ENCODE assay signal across 11 mouse cellular contexts in genomic region chr8:70648164-70648442, GRCm38 (mm10). TPM values are rescaled to one million over a fixed set of nuclear protein-coding genes. Genes with fewer than 3 reads are reported as not detected.
DNase-seq lines count a peak whose midpoint lies in the region; ATAC-seq and TF ChIP-seq lines count a peak whose summit lies in the region.
"Had no signal": no experiment of that assay in that cellular context is flagged by ENCODE, and none has a peak within 500 bp of the region (broad histone marks: within the 10 kb centered on the region; RNA-seq: fewer than 3 reads in every experiment).

No protein-coding gene starts in this region.

- WGBS in heart, postnatal 0 days, result 25% methylated on average over 1 of the region's 1 CpGs
- 26% methylated on average over 1 of the region's 1 CpGs for WGBS in embryonic facial prominence, embryonic 12.5 days
- 18% methylated on average over 1 of the region's 1 CpGs for WGBS in liver, embryonic 14.5 days (ENCODE audit: insufficient replicate concordance)
- 60% methylated on average over 1 of the region's 1 CpGs for WGBS in forebrain, embryonic 11.5 days

- TF ChIP-seq CTCF in heart, postnatal 0 days (IDR thresholded peaks at IDR 0.05; ENCODE audit: low read depth), result no peak
- TF ChIP-seq CTCF in ES-Bruce4 (IDR thresholded peaks at IDR 0.05; ENCODE audit: low read depth, low read length), result no peak
- no peak for TF ChIP-seq CTCF in liver, embryonic 14.5 days (IDR thresholded peaks at IDR 0.05; ENCODE audit: low read depth)

- DNase-seq in heart, postnatal 0 days (ENCODE audit: low spot score), result no peak
- DNase-seq in heart, adult 18-20 months, result no peak
- DNase-seq in liver, embryonic 14.5 days (ENCODE audit: low read depth in 3 of 3, low spot score in 3 of 3), result no peak
- DNase-seq in cerebellum, adult 18-20 months, result no peak
- no peak for DNase-seq in forebrain, embryonic 11.5 days (ENCODE audit: low spot score)
- DNase-seq: adrenal gland, postnatal 25 days; cerebellum, postnatal 36 days had no signal

- H3K4me3 ChIP-seq in heart, postnatal 0 days (ENCODE audit: low read depth, low read length), result no peak overlapping the region
- no peak overlapping the region for H3K4me3 ChIP-seq in ES-Bruce4 (ENCODE audit: low read depth, low read length)
- no peak overlapping the region for H3K4me3 ChIP-seq in embryonic facial prominence, embryonic 12.5 days
- H3K4me3 ChIP-seq in liver, embryonic 14.5 days (ENCODE audit: insufficient read depth in 1 of 2, low read depth in 2 of 2, low read length in 2 of 2), result no peak overlapping the region
- no peak overlapping the region for H3K4me3 ChIP-seq in forebrain, embryonic 11.5 days (ENCODE audit: low read depth, low read length)

- H3K27ac ChIP-seq in heart, postnatal 0 days (ENCODE audit: low read depth), result peak overlapping the region; percentile 85
- H3K27ac ChIP-seq in ES-Bruce4 (ENCODE audit: insufficient read depth, low read length), result peak overlapping the region; percentile 73
- H3K27ac ChIP-seq in embryonic facial prominence, embryonic 12.5 days, result peak overlapping the region; percentile 52; the same call in 1 of the 2 replicates
- H3K27ac ChIP-seq in liver, embryonic 14.5 days, result no peak overlapping the region
- no peak overlapping the region for H3K27ac ChIP-seq in forebrain, embryonic 11.5 days (ENCODE audit: low read depth, low read length)

- H3K9me3 ChIP-seq in heart, postnatal 0 days (replicated peaks; ENCODE audit: control insufficient read depth, low read length), result no peaks in the 10 kb centered on the region
- no peaks in the 10 kb centered on the region for H3K9me3 ChIP-seq in ES-Bruce4 (replicated peaks; ENCODE audit: control insufficient read depth, insufficient read depth, low read length, poor library complexity, severe bottlenecking)
- no peaks in the 10 kb centered on the region for H3K9me3 ChIP-seq in embryonic facial prominence, embryonic 12.5 days
- H3K9me3 ChIP-seq in liver, embryonic 14.5 days (ENCODE audit: control insufficient read depth, low read length), result no peaks in the 10 kb centered on the region
- H3K9me3 ChIP-seq in forebrain, embryonic 11.5 days (ENCODE audit: control insufficient read depth, low read length), result no peaks in the 10 kb centered on the region

- H3K4me1 ChIP-seq in heart, postnatal 0 days (ENCODE audit: control insufficient read depth, insufficient read depth), result peaks cover 48% of the 10 kb centered on the region
- H3K4me1 ChIP-seq in ES-Bruce4 (ENCODE audit: control insufficient read depth, insufficient read depth, low read length), result peaks cover 30% of the 10 kb centered on the region
- H3K4me1 ChIP-seq in embryonic facial prominence, embryonic 12.5 days, result peaks cover 15% of the 10 kb centered on the region
- H3K4me1 ChIP-seq in liver, embryonic 14.5 days (replicated peaks; ENCODE audit: control insufficient read depth in 2 of 2, insufficient read depth in 2 of 2, low read length in 1 of 2), result peaks cover 6 to 10% of the 10 kb centered on the region in 2 experiments; a peak in 2 of 4 replicates
- no peaks in the 10 kb centered on the region for H3K4me1 ChIP-seq in forebrain, embryonic 11.5 days (replicated peaks; ENCODE audit: control insufficient read depth, insufficient read depth, low read length)

- H3K4me2 ChIP-seq in heart, postnatal 0 days (ENCODE audit: low read depth, low read length), result no peak overlapping the region
- no peak overlapping the region for H3K4me2 ChIP-seq in embryonic facial prominence, embryonic 12.5 days (replicated peaks)
- H3K4me2 ChIP-seq in liver, embryonic 14.5 days (ENCODE audit: low read depth), result no peak overlapping the region
- no peak overlapping the region for H3K4me2 ChIP-seq in forebrain, embryonic 11.5 days (ENCODE audit: low read depth, low read length, severe bottlenecking)

- no peak for TF ChIP-seq EP300 in heart, postnatal 0 days (IDR thresholded peaks at IDR 0.05; ENCODE audit: low read depth)
- no peak for TF ChIP-seq EP300 in ES-Bruce4 (IDR thresholded peaks at IDR 0.05; ENCODE audit: insufficient read depth, low read depth, low read length)
- TF ChIP-seq EP300 in liver, embryonic 14.5 days (IDR thresholded peaks at IDR 0.05; ENCODE audit: low read depth), result no peak

- no peak for ATAC-seq in heart, postnatal 0 days (ENCODE audit: insufficient read depth, low read depth)
- ATAC-seq in embryonic facial prominence, embryonic 12.5 days (ENCODE audit: insufficient number of reproducible peaks, insufficient read depth, low FRiP score, low TSS enrichment), result no peak
- 0 out of 2 replicates have a peak, but pooled peaks have one; percentile 34 for ATAC-seq in liver, embryonic 14.5 days (ENCODE audit: insufficient read depth)
- no peak for ATAC-seq in forebrain, embryonic 11.5 days (replicated peaks; ENCODE audit: low FRiP score)

- TF ChIP-seq POLR2A in ES-Bruce4 (IDR thresholded peaks at IDR 0.05; ENCODE audit: insufficient read depth, low read length), result no peak

- peaks cover 30% of the 10 kb centered on the region for H3K36me3 ChIP-seq in heart, postnatal 0 days (replicated peaks; ENCODE audit: control insufficient read depth, insufficient read depth, low read length)
- H3K36me3 ChIP-seq in ES-Bruce4 (ENCODE audit: control insufficient read depth, insufficient read depth, low read length, poor library complexity, severe bottlenecking), result peaks cover 12% of the 10 kb centered on the region; the same call in 1 of the 2 replicates
- peaks cover 28% of the 10 kb centered on the region for H3K36me3 ChIP-seq in embryonic facial prominence, embryonic 12.5 days
- H3K36me3 ChIP-seq in liver, embryonic 14.5 days (replicated peaks; ENCODE audit: control insufficient read depth, insufficient read depth, low read depth), result peaks cover 9% of the 10 kb centered on the region
- H3K36me3 ChIP-seq in forebrain, embryonic 11.5 days (ENCODE audit: control insufficient read depth, insufficient read depth, low read length), result peaks cover 7% of the 10 kb centered on the region; the same call in 1 of the 2 replicates

- no peaks in the 10 kb centered on the region for H3K27me3 ChIP-seq in heart, postnatal 0 days (ENCODE audit: control insufficient read depth, insufficient read depth, low read length)
- H3K27me3 ChIP-seq in ES-Bruce4 (ENCODE audit: control insufficient read depth, insufficient read depth, low read length, poor library complexity, severe bottlenecking), result no peaks in the 10 kb centered on the region
- no peaks in the 10 kb centered on the region for H3K27me3 ChIP-seq in embryonic facial prominence, embryonic 12.5 days
- H3K27me3 ChIP-seq in liver, embryonic 14.5 days (ENCODE audit: control insufficient read depth, insufficient read depth, low read length), result no peaks in the 10 kb centered on the region
- no peaks in the 10 kb centered on the region for H3K27me3 ChIP-seq in forebrain, embryonic 11.5 days (ENCODE audit: control insufficient read depth, insufficient read depth, low read length)

- peak overlapping the region; percentile 43; the same call in 1 of the 2 replicates for H3K9ac ChIP-seq in heart, postnatal 0 days (replicated peaks; ENCODE audit: low read depth, low read length)
- H3K9ac ChIP-seq in ES-Bruce4 (ENCODE audit: low read depth, poor library complexity, severe bottlenecking), result no peak overlapping the region; the same call in 1 of the 2 replicates
- H3K9ac ChIP-seq in embryonic facial prominence, embryonic 12.5 days, result no peak overlapping the region
- no peak overlapping the region for H3K9ac ChIP-seq in liver, embryonic 14.5 days (replicated peaks)
- H3K9ac ChIP-seq in forebrain, embryonic 11.5 days (ENCODE audit: low read length), result no peak overlapping the region

RNA-seq across cellular contexts. Expression of gene Pgpep1, which starts 12.1 kb away (rescaled TPM):
- total RNA-seq in heart, postnatal 0 days (2014; rRNA removed; ENCODE audit: low replicate concordance), result 18.0 and 36.3 TPM in 2 replicates
- 26.9 and 29.1 TPM in 2 replicates for polyA plus RNA-seq in heart, postnatal 0 days (2015; fragmentation: Nextera tagmentation; extraction: Ambion mirVana)
- 10 to 100 TPM; 40.5 to 41.1 TPM for total RNA-seq in heart, adult 18-20 months (2021)
- polyA plus RNA-seq in ES-Bruce4 (2011; ENCODE audit: insufficient read depth, insufficient read length, low read depth, missing spikeins), result 30.2 and 44.4 TPM in 2 replicates
- polyA plus RNA-seq in embryonic facial prominence, embryonic 12.5 days (2016; fragmentation: Nextera tagmentation; extraction: Ambion mirVana), result 59.5 and 70.4 TPM in 2 replicates
- 7.6 and 8.6 TPM in 2 replicates for polyA plus RNA-seq in liver, embryonic 14.5 days (2012; rRNA removed)
- 19.8 and 23.5 TPM in 2 replicates for polyA plus RNA-seq in liver, embryonic 14.5 days (2014; fragmentation: Nextera tagmentation; extraction: Ambion mirVana)
- 70.9 and 73.8 TPM in 2 replicates for polyA plus RNA-seq in forebrain, embryonic 11.5 days (2014; fragmentation: Nextera tagmentation; extraction: Ambion mirVana)

RNA-seq across cellular contexts. Expression of gene Gdf15, which starts 15.8 kb away (rescaled TPM):
- 0.15 and 5.4 TPM in 2 replicates for total RNA-seq in heart, postnatal 0 days (2014; rRNA removed; ENCODE audit: low replicate concordance)
- 1.4 and 1.7 TPM in 2 replicates for polyA plus RNA-seq in heart, postnatal 0 days (2015; fragmentation: Nextera tagmentation; extraction: Ambion mirVana)
- 1 to 10 TPM; 1.4 to 2.0 TPM for total RNA-seq in heart, adult 18-20 months (2021)
- 1.9 and 2.1 TPM in 2 replicates for polyA plus RNA-seq in ES-Bruce4 (2011; ENCODE audit: insufficient read depth, insufficient read length, low read depth, missing spikeins)
- not detected in 2 replicates for polyA plus RNA-seq in embryonic facial prominence, embryonic 12.5 days (2016; fragmentation: Nextera tagmentation; extraction: Ambion mirVana)
- 6.3 and 9.0 TPM in 2 replicates for polyA plus RNA-seq in liver, embryonic 14.5 days (2012; rRNA removed)
- polyA plus RNA-seq in liver, embryonic 14.5 days (2014; fragmentation: Nextera tagmentation; extraction: Ambion mirVana), result 1.2 and 2.8 TPM in 2 replicates
- not detected in 2 replicates for polyA plus RNA-seq in forebrain, embryonic 11.5 days (2014; fragmentation: Nextera tagmentation; extraction: Ambion mirVana)
- total RNA-seq: left cerebral cortex, adult 18-20 months; neutrophil, adult 5-6 weeks had no signal

RNA-seq across cellular contexts. Expression of gene Lsm4, which starts 24.9 kb away (rescaled TPM):
- 438 and 495 TPM in 2 replicates for total RNA-seq in heart, postnatal 0 days (2014; rRNA removed; ENCODE audit: low replicate concordance)
- polyA plus RNA-seq in heart, postnatal 0 days (2015; fragmentation: Nextera tagmentation; extraction: Ambion mirVana), result 202 and 205 TPM in 2 replicates
- 10 to 100 TPM; 66.7 to 73.1 TPM for total RNA-seq in heart, adult 18-20 months (2021)
- polyA plus RNA-seq in ES-Bruce4 (2011; ENCODE audit: insufficient read depth, insufficient read length, low read depth, missing spikeins), result 211 TPM in 2 replicates
- 303 and 326 TPM in 2 replicates for polyA plus RNA-seq in embryonic facial prominence, embryonic 12.5 days (2016; fragmentation: Nextera tagmentation; extraction: Ambion mirVana)
- 134 and 478 TPM in 2 replicates for polyA plus RNA-seq in liver, embryonic 14.5 days (2012; rRNA removed)
- 160 and 176 TPM in 2 replicates for polyA plus RNA-seq in liver, embryonic 14.5 days (2014; fragmentation: Nextera tagmentation; extraction: Ambion mirVana)
- 318 and 346 TPM in 2 replicates for polyA plus RNA-seq in forebrain, embryonic 11.5 days (2014; fragmentation: Nextera tagmentation; extraction: Ambion mirVana)

RNA-seq across cellular contexts. Expression of gene Lrrc25, which starts 32.1 kb away (rescaled TPM):
- 1.5 and 2.2 TPM in 2 replicates for total RNA-seq in heart, postnatal 0 days (2014; rRNA removed; ENCODE audit: low replicate concordance)
- 1.3 and 1.6 TPM in 2 replicates for polyA plus RNA-seq in heart, postnatal 0 days (2015; fragmentation: Nextera tagmentation; extraction: Ambion mirVana)
- total RNA-seq in heart, adult 18-20 months (2021), result 1 to 10 TPM; 1.6 to 2.5 TPM
- not detected in 2 replicates for polyA plus RNA-seq in ES-Bruce4 (2011; ENCODE audit: insufficient read depth, insufficient read length, low read depth, missing spikeins)
- 1.1 and 1.2 TPM in 2 replicates for polyA plus RNA-seq in embryonic facial prominence, embryonic 12.5 days (2016; fragmentation: Nextera tagmentation; extraction: Ambion mirVana)
- polyA plus RNA-seq in liver, embryonic 14.5 days (2012; rRNA removed), result 4.3 and 5.3 TPM in 2 replicates
- 4.7 TPM in 2 replicates for polyA plus RNA-seq in liver, embryonic 14.5 days (2014; fragmentation: Nextera tagmentation; extraction: Ambion mirVana)
- 1.2 and 1.4 TPM in 2 replicates for polyA plus RNA-seq in forebrain, embryonic 11.5 days (2014; fragmentation: Nextera tagmentation; extraction: Ambion mirVana)

RNA-seq across cellular contexts. Expression of gene Ssbp4, which starts 39.4 kb away (rescaled TPM):
- total RNA-seq in heart, postnatal 0 days (2014; rRNA removed; ENCODE audit: low replicate concordance), result 107 and 143 TPM in 2 replicates
- 55.6 and 57.3 TPM in 2 replicates for polyA plus RNA-seq in heart, postnatal 0 days (2015; fragmentation: Nextera tagmentation; extraction: Ambion mirVana)
- total RNA-seq in heart, adult 18-20 months (2021), result 10 to 100 TPM; 29.9 to 35.7 TPM
- 49.9 and 50.2 TPM in 2 replicates for polyA plus RNA-seq in ES-Bruce4 (2011; ENCODE audit: insufficient read depth, insufficient read length, low read depth, missing spikeins)
- polyA plus RNA-seq in embryonic facial prominence, embryonic 12.5 days (2016; fragmentation: Nextera tagmentation; extraction: Ambion mirVana), result 134 and 142 TPM in 2 replicates
- 36.3 and 50.8 TPM in 2 replicates for polyA plus RNA-seq in liver, embryonic 14.5 days (2012; rRNA removed)
- polyA plus RNA-seq in liver, embryonic 14.5 days (2014; fragmentation: Nextera tagmentation; extraction: Ambion mirVana), result 49.5 and 61.7 TPM in 2 replicates
- 113 and 127 TPM in 2 replicates for polyA plus RNA-seq in forebrain, embryonic 11.5 days (2014; fragmentation: Nextera tagmentation; extraction: Ambion mirVana)

Comparison
In these comparisons a context has a peak if more than half of its experiments do, and no peak if none do; other contexts are left out.
1. H3K27ac ChIP-seq: peak in heart, postnatal 0 days (single experiment), ES-Bruce4 (single experiment) and embryonic facial prominence, embryonic 12.5 days (single experiment); none in liver, embryonic 14.5 days (single experiment) and forebrain, embryonic 11.5 days (single experiment).